Mouse (Mus musculus) heart, embryonic 13.5 days (tissue): ENCODE results near the gene Lpcat3. TPM values are rescaled to one million over a fixed set of nuclear protein-coding genes. Genes with fewer than 3 reads are reported as not detected.

Source experiments
- ATAC-seq: fragments of 200-750 bp; cut with Nextera tagmentation; 2 replicates; pipeline ENCODE4 v1.8.0; 2017; ENCODE audit warnings: moderate TSS enrichment; ENCODE audit not compliant: insufficient number of reproducible peaks, low FRiP score, low TSS enrichment; ENCODE audit errors: extremely low read depth
- H3K27ac ChIP-seq: fragments of 300-500 bp; sonication (generic); replicated peaks from 2 replicates; pipeline ENCODE4 v1.5.1; 2015; ENCODE audit warnings: moderate library complexity, mild to moderate bottlenecking, inconsistent platforms
- H3K27me3 ChIP-seq: fragments of 300-500 bp; sonication (generic); replicated peaks from 2 replicates; pipeline ENCODE4 v1.6.1; 2015; ENCODE audit warnings: mild to moderate bottlenecking, inconsistent platforms
- H3K36me3 ChIP-seq: fragments of 300-500 bp; sonication (generic); 2 replicates; pipeline ENCODE4 v1.6.1; 2015; ENCODE audit warnings: mild to moderate bottlenecking, inconsistent platforms
- H3K4me1 ChIP-seq: fragments of 300-500 bp; sonication (generic); 2 replicates; pipeline ENCODE4 v1.6.1; 2015; ENCODE audit warnings: inconsistent platforms
- H3K4me2 ChIP-seq: fragments of 300-500 bp; sonication (generic); 2 replicates; pipeline ENCODE4 v1.6.1; 2015; ENCODE audit warnings: inconsistent platforms, mild to moderate bottlenecking, moderate library complexity
- H3K4me3 ChIP-seq: fragments of 300-500 bp; sonication (generic); 2 replicates; pipeline ENCODE4 v1.5.1; 2015; ENCODE audit warnings: moderate library complexity, mild to moderate bottlenecking, inconsistent platforms
- H3K9ac ChIP-seq: fragments of 300-500 bp; sonication (generic); 2 replicates; pipeline ENCODE4 v1.6.1; 2015; ENCODE audit warnings: inconsistent platforms, mild to moderate bottlenecking, moderate library complexity
- H3K9me3 ChIP-seq: fragments of 300-500 bp; sonication (generic); 2 replicates; pipeline ENCODE4 v1.6.1; 2016; ENCODE audit warnings: inconsistent platforms
- WGBS: fragments of 180-500 bp; shearing (Covaris S2); methylation state at CpG from one replicate; pipeline ENCODE4 v1.1.7; 2015; ENCODE audit warnings: mixed read lengths; 5-methylcytosine and 5-hydroxymethylcytosine counted together
- polyA plus RNA-seq: library from polyadenylated mRNA; unstranded; fragments of >200 nt; fragmentation: Nextera tagmentation; extraction: Ambion mirVana; gene quantifications from 2 replicates; pipeline ENCODE4 v1.2.1, GENCODE M21; 2015

Lpcat3 gene
- polyA plus RNA-seq, 1 experiment from 2014 or later, result 44.1 TPM

DNA sequence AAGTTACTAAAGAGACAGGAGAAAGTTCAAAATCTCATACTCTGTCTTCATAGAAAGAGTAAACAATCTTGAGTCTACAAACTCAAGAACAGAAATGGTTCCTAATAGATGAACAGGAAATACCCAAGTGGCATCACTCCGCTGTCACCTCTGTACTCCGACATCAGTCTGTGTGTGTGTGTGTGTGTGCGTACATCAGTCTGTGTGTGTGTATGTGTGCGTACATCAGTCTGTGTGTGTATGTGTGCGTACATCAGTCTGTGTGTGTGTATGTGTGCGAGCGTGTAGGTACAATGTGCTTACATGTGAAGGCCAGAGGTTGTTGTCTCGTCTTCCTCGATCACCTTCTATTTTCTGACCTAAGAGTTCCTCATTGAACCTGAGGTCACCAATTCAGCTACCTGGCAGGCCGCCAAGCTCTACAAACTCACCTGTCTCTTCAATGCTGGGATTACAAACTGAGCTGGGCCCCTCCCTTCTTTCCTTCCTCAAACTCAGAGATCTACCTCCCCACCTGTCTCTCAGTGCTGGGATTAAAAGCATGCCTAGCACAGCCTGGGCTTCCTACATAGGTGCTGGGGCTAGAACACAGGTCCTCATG is 45.6 kb downstream of the Lpcat3 start:
- Histone ChIP-seq H3K9ac (no peak overlapping the region), H3K27ac (no peak overlapping the region), H3K9me3 (no peaks in the 10 kb centered on the region), H3K4me1 (peaks cover 38% of the 10 kb centered on the region), H3K27me3 (no peaks in the 10 kb centered on the region), H3K36me3 (peaks cover 65% of the 10 kb centered on the region), H3K4me3 (no peak overlapping the region), H3K4me2 (no peak overlapping the region)
- 89% methylated on average over 10 of the region's 10 CpGs for WGBS
- no peak for ATAC-seq

- H3K27ac ChIP-seq, result peak within 1 kb of the TSS; percentile 87
- WGBS, result under 1% methylated on average over 68 of the region's 76 CpGs
- no peaks in the 10 kb centered on the region for H3K9me3 ChIP-seq
- H3K9ac ChIP-seq, result peak within 1 kb of the TSS; percentile 93
- peak; percentile 94 for ATAC-seq
- peak within 1 kb of the TSS; percentile 89 for H3K4me3 ChIP-seq
- peak within 1 kb of the TSS; percentile 93 for H3K4me2 ChIP-seq
- H3K36me3 ChIP-seq, result peaks cover 68% of the 10 kb centered on the region
- H3K27me3 ChIP-seq, result no peaks in the 10 kb centered on the region
- H3K4me1 ChIP-seq, result peaks cover 41% of the 10 kb centered on the region
Measured at GRCm38 (mm10) chr6:124711824-124712782, 49.3 kb downstream of the Lpcat3 start, which contains the start of the genes Emg1 and Phb2. Gene Emg1, minus strand, starts transcription at chr6:124712178. Gene Phb2, plus strand, starts transcription at chr6:124712336.

DNA sequence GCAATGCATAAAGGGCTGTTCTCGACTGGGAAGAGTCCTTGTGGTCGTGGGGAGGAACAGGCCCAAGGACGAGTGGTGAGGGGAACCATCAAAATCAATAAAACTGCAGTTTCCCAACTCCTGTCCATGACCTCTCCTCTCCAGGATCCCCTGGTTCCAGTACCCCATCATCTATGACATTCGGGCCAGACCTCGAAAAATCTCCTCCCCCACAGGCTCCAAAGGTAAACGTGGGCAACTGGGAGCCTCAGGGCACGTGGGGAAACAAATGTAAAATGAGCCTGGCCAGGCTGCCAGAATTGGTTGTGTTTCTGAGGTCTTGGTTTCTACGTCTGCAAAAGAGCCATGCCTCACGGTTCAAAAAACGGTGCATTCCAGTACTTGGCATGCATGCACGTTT is 50.1 kb downstream of the Lpcat3 start:
- Histone ChIP-seq H3K27ac (peak overlapping the region; percentile 85), H3K27me3 (no peaks in the 10 kb centered on the region), H3K4me2 (peak overlapping the region; percentile 93), H3K36me3 (peaks cover 69% of the 10 kb centered on the region), H3K4me1 (peaks cover 41% of the 10 kb centered on the region), H3K9me3 (no peaks in the 10 kb centered on the region), H3K4me3 (peak overlapping the region; percentile 89), H3K9ac (peak overlapping the region; percentile 93)
- ATAC-seq, result no peak
- WGBS, result 13% methylated on average over 11 of the region's 11 CpGs

GRCm38 (mm10) chr6:124716864-124717490 is 54.1 kb downstream of the Lpcat3 start:
- peaks cover 27% of the 10 kb centered on the region for H3K4me1 ChIP-seq
- no peaks in the 10 kb centered on the region for H3K27me3 ChIP-seq
- H3K27ac ChIP-seq, result no peak overlapping the region
- peaks cover 49% of the 10 kb centered on the region for H3K36me3 ChIP-seq
- no peak overlapping the region for H3K9ac ChIP-seq
- H3K9me3 ChIP-seq, result no peaks in the 10 kb centered on the region
- H3K4me3 ChIP-seq, result no peak overlapping the region
- no peak overlapping the region for H3K4me2 ChIP-seq
- ATAC-seq, result no peak
- WGBS, result 71% methylated on average over 20 of the region's 20 CpGs

DNA sequence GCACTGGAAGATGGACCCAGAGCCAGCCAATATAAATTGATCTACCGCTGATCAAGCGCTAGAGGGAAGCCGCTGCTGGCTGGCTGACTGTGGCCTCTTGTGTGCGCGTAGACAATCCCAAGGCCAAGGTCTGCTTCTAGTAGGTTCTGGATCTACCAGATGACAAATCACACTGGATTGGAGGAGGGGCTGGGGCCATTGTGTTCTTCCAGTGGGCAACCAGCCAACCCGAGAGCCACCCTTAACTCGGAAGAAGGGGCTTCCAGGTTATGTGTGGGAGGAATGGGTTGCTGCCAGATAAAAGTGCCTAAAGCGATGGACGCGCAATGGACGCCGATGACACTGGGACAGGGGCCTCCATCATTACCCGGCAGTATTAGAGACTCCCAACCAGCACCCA is 55.1 kb downstream of the Lpcat3 start:
- H3K4me2 ChIP-seq, result no peak overlapping the region
- H3K36me3 ChIP-seq, result peaks cover 49% of the 10 kb centered on the region
- peaks cover 24% of the 10 kb centered on the region for H3K4me1 ChIP-seq
- H3K9me3 ChIP-seq, result no peaks in the 10 kb centered on the region
- H3K27me3 ChIP-seq, result no peaks in the 10 kb centered on the region
- WGBS, result 73% methylated on average over 13 of the region's 13 CpGs
- H3K27ac ChIP-seq, result no peak overlapping the region
- no peak for ATAC-seq
- peak overlapping the region; percentile 37; the same call in 1 of the 2 replicates for H3K9ac ChIP-seq
- peak overlapping the region; percentile 16; the same call in 1 of the 2 replicates for H3K4me3 ChIP-seq

- peak overlapping the region; percentile 37; the same call in 1 of the 2 replicates for H3K9ac ChIP-seq
- no peaks in the 10 kb centered on the region for H3K27me3 ChIP-seq
- no peaks in the 10 kb centered on the region for H3K9me3 ChIP-seq
- H3K4me1 ChIP-seq, result peaks cover 17% of the 10 kb centered on the region
- no peak overlapping the region for H3K27ac ChIP-seq
- 66% methylated on average over 15 of the region's 16 CpGs for WGBS
- peaks cover 43% of the 10 kb centered on the region for H3K36me3 ChIP-seq
- peak overlapping the region; percentile 16; the same call in 1 of the 2 replicates for H3K4me3 ChIP-seq
- peak overlapping the region; percentile 11; the same call in 1 of the 2 replicates for H3K4me2 ChIP-seq
- no peak for ATAC-seq
Measured at GRCm38 (mm10) chr6:124718703-124719102, 55.9 kb downstream of the Lpcat3 start.

- Histone ChIP-seq H3K27me3 (no peaks in the 10 kb centered on the region), H3K4me3 (no peak overlapping the region), H3K4me1 (peaks cover 12% of the 10 kb centered on the region; the same call in 1 of the 2 replicates), H3K9me3 (no peaks in the 10 kb centered on the region), H3K36me3 (peaks cover 35% of the 10 kb centered on the region), H3K27ac (no peak overlapping the region), H3K4me2 (peak overlapping the region; percentile 11; the same call in 1 of the 2 replicates), H3K9ac (peak overlapping the region; percentile 37; the same call in 1 of the 2 replicates)
- ATAC-seq, result no peak
- WGBS, result 50% methylated on average over 7 of the region's 7 CpGs
Measured at GRCm38 (mm10) chr6:124719354-124719978, 56.6 kb downstream of the Lpcat3 start.

- H3K36me3 ChIP-seq, result peaks cover 21% of the 10 kb centered on the region
- H3K4me2 ChIP-seq, result no peak overlapping the region
- no peak overlapping the region for H3K4me3 ChIP-seq
- no peaks in the 10 kb centered on the region for H3K9me3 ChIP-seq
- H3K27me3 ChIP-seq, result no peaks in the 10 kb centered on the region
- H3K4me1 ChIP-seq, result peaks cover 12% of the 10 kb centered on the region; the same call in 1 of the 2 replicates
- no peak overlapping the region for H3K9ac ChIP-seq
- no peak for ATAC-seq
- 64% methylated on average over 11 of the region's 11 CpGs for WGBS
- H3K27ac ChIP-seq, result no peak overlapping the region
Measured at GRCm38 (mm10) chr6:124720904-124721303, 58.1 kb downstream of the Lpcat3 start.

- ATAC-seq, result no peak
- peaks cover 12% of the 10 kb centered on the region; the same call in 1 of the 2 replicates for H3K4me1 ChIP-seq
- WGBS, result 61% methylated on average over 6 of the region's 6 CpGs
Measured at GRCm38 (mm10) chr6:124722876-124723473, 60.1 kb downstream of the Lpcat3 start.

GRCm38 (mm10) chr6:124723541-124723940 is 60.7 kb downstream of the Lpcat3 start:
- Histone ChIP-seq H3K9me3 (no peaks in the 10 kb centered on the region), H3K36me3 (no peaks in the 10 kb centered on the region), H3K27ac (no peak overlapping the region), H3K9ac (no peak overlapping the region), H3K4me1 (peaks cover 12% of the 10 kb centered on the region; the same call in 1 of the 2 replicates), H3K4me2 (no peak overlapping the region), H3K4me3 (no peak overlapping the region), H3K27me3 (no peaks in the 10 kb centered on the region)
- WGBS, result 68% methylated on average over 8 of the region's 8 CpGs
- no peak for ATAC-seq

More at GRCm38 (mm10) chr6:124722876-124723473, 60.1 kb downstream of the Lpcat3 start:
- H3K4me2 ChIP-seq, result no peak overlapping the region
- no peaks in the 10 kb centered on the region for H3K27me3 ChIP-seq
- no peaks in the 10 kb centered on the region for H3K36me3 ChIP-seq
- no peak overlapping the region for H3K27ac ChIP-seq
- no peak overlapping the region for H3K4me3 ChIP-seq
- no peak overlapping the region for H3K9ac ChIP-seq
- no peaks in the 10 kb centered on the region for H3K9me3 ChIP-seq
